Mouse (Mus musculus): Measurements from ENCODE around the gene Dppa2. TPM values are rescaled to one million over a fixed set of nuclear protein-coding genes. Genes with fewer than 3 reads are reported as not detected.
"Not testable (repeated sequence)": the region's sequence is repeated elsewhere in the genome, so short reads cannot be mapped to it uniquely, and the experiment has no call there.

Gene Dppa2
- polyA plus RNA-seq, 1 experiment from 2014 or later: not detected

- H3K9ac ChIP-seq (replicated peaks; ENCODE audit: low read length): no peak overlapping the region
- no peak for ATAC-seq (ENCODE audit: low FRiP score, low TSS enrichment)
- H3K4me1 ChIP-seq (ENCODE audit: control insufficient read depth, insufficient read depth, low read length): no peaks in the 10 kb centered on the region
- no peaks in the 10 kb centered on the region for H3K36me3 ChIP-seq (ENCODE audit: control insufficient read depth, insufficient read depth, low read length)
- no peaks in the 10 kb centered on the region for H3K27me3 ChIP-seq (ENCODE audit: control insufficient read depth, insufficient read depth, low read length)
- no peak overlapping the region for H3K27ac ChIP-seq (replicated peaks; ENCODE audit: low read depth, low read length)
- DNase-seq: no peak
- no peak overlapping the region for H3K4me3 ChIP-seq (replicated peaks; ENCODE audit: low read depth, low read length)
- no peak overlapping the region for H3K4me2 ChIP-seq (ENCODE audit: low read length)
- H3K9me3 ChIP-seq (ENCODE audit: control insufficient read depth, low read length): no peaks in the 10 kb centered on the region
- WGBS: 92% methylated on average over 4 of the region's 4 CpGs
Measured at GRCm38 (mm10) chr16:48285517-48285916, 18.2 kb upstream of the Dppa2 start.

- Histone ChIP-seq H3K4me3 (replicated peaks; ENCODE audit: low read depth, low read length) (no peak overlapping the region), H3K9me3 (ENCODE audit: control insufficient read depth, low read length) (no peaks in the 10 kb centered on the region), H3K4me2 (ENCODE audit: low read length) (no peak overlapping the region), H3K36me3 (ENCODE audit: control insufficient read depth, insufficient read depth, low read length) (no peaks in the 10 kb centered on the region), H3K27ac (replicated peaks; ENCODE audit: low read depth, low read length) (no peak overlapping the region), H3K4me1 (ENCODE audit: control insufficient read depth, insufficient read depth, low read length) (no peaks in the 10 kb centered on the region), H3K27me3 (ENCODE audit: control insufficient read depth, insufficient read depth, low read length) (no peaks in the 10 kb centered on the region), H3K9ac (replicated peaks; ENCODE audit: low read length) (no peak overlapping the region)
- WGBS: 83% methylated on average over 14 of the region's 14 CpGs
- ATAC-seq (ENCODE audit: low FRiP score, low TSS enrichment) (no peak), DNase-seq (no peak)
Measured at GRCm38 (mm10) chr16:48297384-48298136, 6.1 kb upstream of the Dppa2 start.

GRCm38 (mm10) chr16:48299884-48300283 lies 3.8 kb upstream of the Dppa2 start:
- DNase-seq: no peak
- Histone ChIP-seq H3K27ac (replicated peaks; ENCODE audit: low read depth, low read length) (no peak overlapping the region), H3K36me3 (ENCODE audit: control insufficient read depth, insufficient read depth, low read length) (no peaks in the 10 kb centered on the region), H3K27me3 (ENCODE audit: control insufficient read depth, insufficient read depth, low read length) (no peaks in the 10 kb centered on the region), H3K4me2 (ENCODE audit: low read length) (no peak overlapping the region), H3K4me1 (ENCODE audit: control insufficient read depth, insufficient read depth, low read length) (no peaks in the 10 kb centered on the region), H3K9me3 (ENCODE audit: control insufficient read depth, low read length) (no peaks in the 10 kb centered on the region), H3K4me3 (replicated peaks; ENCODE audit: low read depth, low read length) (no peak overlapping the region), H3K9ac (replicated peaks; ENCODE audit: low read length) (no peak overlapping the region)
- no peak for ATAC-seq (ENCODE audit: low FRiP score, low TSS enrichment)
- WGBS: 82% methylated on average over 3 of the region's 3 CpGs

GRCm38 (mm10) chr16:48303983-48304382 lies 275 bp downstream of the Dppa2 start:
- Histone ChIP-seq H3K4me3 (replicated peaks; ENCODE audit: low read depth, low read length) (no peak overlapping the region), H3K36me3 (ENCODE audit: control insufficient read depth, insufficient read depth, low read length) (no peaks in the 10 kb centered on the region), H3K4me2 (ENCODE audit: low read length) (no peak overlapping the region), H3K9ac (replicated peaks; ENCODE audit: low read length) (no peak overlapping the region), H3K27me3 (ENCODE audit: control insufficient read depth, insufficient read depth, low read length) (no peaks in the 10 kb centered on the region), H3K9me3 (ENCODE audit: control insufficient read depth, low read length) (no peaks in the 10 kb centered on the region), H3K4me1 (ENCODE audit: control insufficient read depth, insufficient read depth, low read length) (no peaks in the 10 kb centered on the region), H3K27ac (replicated peaks; ENCODE audit: low read depth, low read length) (no peak overlapping the region)
- 93% methylated on average over 3 of the region's 3 CpGs for WGBS
- DNase-seq: no peak
- no peak for ATAC-seq (ENCODE audit: low FRiP score, low TSS enrichment)

- not testable (repeated sequence) for H3K36me3 ChIP-seq (ENCODE audit: control insufficient read depth, insufficient read depth, low read length); DNase-seq; ATAC-seq (ENCODE audit: low FRiP score, low TSS enrichment); H3K9me3 ChIP-seq (ENCODE audit: control insufficient read depth, low read length); H3K4me1 ChIP-seq (ENCODE audit: control insufficient read depth, insufficient read depth, low read length); H3K4me2 ChIP-seq (ENCODE audit: low read length); H3K4me3 ChIP-seq (replicated peaks; ENCODE audit: low read depth, low read length); H3K27ac ChIP-seq (replicated peaks; ENCODE audit: low read depth, low read length); H3K9ac ChIP-seq (replicated peaks; ENCODE audit: low read length); H3K27me3 ChIP-seq (ENCODE audit: control insufficient read depth, insufficient read depth, low read length)
- 92% methylated on average over 10 of the region's 10 CpGs for WGBS
Measured at GRCm38 (mm10) chr16:48308916-48309315, 5.2 kb downstream of the Dppa2 start.

GRCm38 (mm10) chr16:48309912-48310630 lies 6.4 kb downstream of the Dppa2 start:
- H3K27ac ChIP-seq (replicated peaks; ENCODE audit: low read depth, low read length): no peak overlapping the region
- no peaks in the 10 kb centered on the region for H3K9me3 ChIP-seq (ENCODE audit: control insufficient read depth, low read length)
- no peak for DNase-seq
- no peak overlapping the region for H3K4me3 ChIP-seq (replicated peaks; ENCODE audit: low read depth, low read length)
- no peak overlapping the region for H3K4me2 ChIP-seq (ENCODE audit: low read length)
- WGBS: 84% methylated on average over 12 of the region's 12 CpGs
- ATAC-seq (ENCODE audit: low FRiP score, low TSS enrichment): no peak
- no peaks in the 10 kb centered on the region for H3K36me3 ChIP-seq (ENCODE audit: control insufficient read depth, insufficient read depth, low read length)
- no peaks in the 10 kb centered on the region for H3K4me1 ChIP-seq (ENCODE audit: control insufficient read depth, insufficient read depth, low read length)
- H3K27me3 ChIP-seq (ENCODE audit: control insufficient read depth, insufficient read depth, low read length): no peaks in the 10 kb centered on the region
- no peak overlapping the region for H3K9ac ChIP-seq (replicated peaks; ENCODE audit: low read length)

GRCm38 (mm10) chr16:48315294-48315693 lies 11.6 kb downstream of the Dppa2 start:
- no peak overlapping the region for H3K9ac ChIP-seq (replicated peaks; ENCODE audit: low read length)
- H3K9me3 ChIP-seq (ENCODE audit: control insufficient read depth, low read length): no peaks in the 10 kb centered on the region
- H3K27ac ChIP-seq (replicated peaks; ENCODE audit: low read depth, low read length): no peak overlapping the region
- H3K27me3 ChIP-seq (ENCODE audit: control insufficient read depth, insufficient read depth, low read length): no peaks in the 10 kb centered on the region
- WGBS: 89% methylated on average over 3 of the region's 3 CpGs
- no peaks in the 10 kb centered on the region for H3K4me1 ChIP-seq (ENCODE audit: control insufficient read depth, insufficient read depth, low read length)
- H3K4me2 ChIP-seq (ENCODE audit: low read length): no peak overlapping the region
- H3K36me3 ChIP-seq (ENCODE audit: control insufficient read depth, insufficient read depth, low read length): no peaks in the 10 kb centered on the region
- DNase-seq: no peak
- H3K4me3 ChIP-seq (replicated peaks; ENCODE audit: low read depth, low read length): no peak overlapping the region
- ATAC-seq (ENCODE audit: low FRiP score, low TSS enrichment): no peak

- Histone ChIP-seq H3K4me2 (ENCODE audit: low read length) (no peak overlapping the region), H3K36me3 (ENCODE audit: control insufficient read depth, insufficient read depth, low read length) (no peaks in the 10 kb centered on the region), H3K4me1 (ENCODE audit: control insufficient read depth, insufficient read depth, low read length) (no peaks in the 10 kb centered on the region), H3K27me3 (ENCODE audit: control insufficient read depth, insufficient read depth, low read length) (no peaks in the 10 kb centered on the region), H3K9ac (replicated peaks; ENCODE audit: low read length) (no peak overlapping the region), H3K27ac (replicated peaks; ENCODE audit: low read depth, low read length) (no peak overlapping the region), H3K4me3 (replicated peaks; ENCODE audit: low read depth, low read length) (no peak overlapping the region), H3K9me3 (ENCODE audit: control insufficient read depth, low read length) (no peaks in the 10 kb centered on the region)
- DNase-seq (no peak), ATAC-seq (ENCODE audit: low FRiP score, low TSS enrichment) (no peak)
- WGBS: 98% methylated on average over 6 of the region's 6 CpGs
Measured at GRCm38 (mm10) chr16:48320781-48321180, 17.1 kb downstream of the Dppa2 start.

- H3K9me3 ChIP-seq (ENCODE audit: control insufficient read depth, low read length): no peaks in the 10 kb centered on the region
- no peak for ATAC-seq (ENCODE audit: low FRiP score, low TSS enrichment)
- no peak for DNase-seq
Measured at GRCm38 (mm10) chr16:48323133-48323532, 19.4 kb downstream of the Dppa2 start.

More at GRCm38 (mm10) chr16:48323133-48323532, 19.4 kb downstream of the Dppa2 start:
- WGBS: 77% methylated on average over 6 of the region's 6 CpGs
- no peak overlapping the region for H3K4me3 ChIP-seq (replicated peaks; ENCODE audit: low read depth, low read length)
- no peak overlapping the region for H3K9ac ChIP-seq (replicated peaks; ENCODE audit: low read length)
- H3K4me1 ChIP-seq (ENCODE audit: control insufficient read depth, insufficient read depth, low read length): no peaks in the 10 kb centered on the region
- H3K27ac ChIP-seq (replicated peaks; ENCODE audit: low read depth, low read length): no peak overlapping the region
- H3K4me2 ChIP-seq (ENCODE audit: low read length): no peak overlapping the region
- no peaks in the 10 kb centered on the region for H3K36me3 ChIP-seq (ENCODE audit: control insufficient read depth, insufficient read depth, low read length)
- H3K27me3 ChIP-seq (ENCODE audit: control insufficient read depth, insufficient read depth, low read length): no peaks in the 10 kb centered on the region

Data from midbrain, embryonic 14.5 days (tissue).